Mouse (Mus musculus): ENCODE data around the gene Hdhd5.

Gene Hdhd5

DNA sequence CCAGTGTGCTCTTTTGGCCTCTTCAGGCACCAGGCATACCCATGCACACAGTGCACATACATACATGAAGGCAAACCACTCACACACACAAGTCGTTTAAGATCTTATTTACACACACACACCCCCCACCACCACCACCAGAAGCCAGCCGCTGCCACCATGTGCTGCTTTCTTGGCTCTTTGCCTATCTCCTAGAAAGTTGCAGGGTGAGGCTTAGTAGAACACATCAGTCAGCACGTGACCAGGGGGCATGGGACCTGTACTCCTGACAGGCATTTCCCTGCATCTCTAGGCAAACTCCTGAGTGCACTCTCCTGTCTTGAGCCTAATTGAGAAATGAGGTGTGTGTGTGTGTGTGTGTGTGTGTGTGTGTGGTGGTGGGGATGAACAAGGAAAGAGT lies 46.1 kb downstream of the Hdhd5 start:
- DNase-seq (ENCODE audit: low read depth, low spot score), result no peak

DNA sequence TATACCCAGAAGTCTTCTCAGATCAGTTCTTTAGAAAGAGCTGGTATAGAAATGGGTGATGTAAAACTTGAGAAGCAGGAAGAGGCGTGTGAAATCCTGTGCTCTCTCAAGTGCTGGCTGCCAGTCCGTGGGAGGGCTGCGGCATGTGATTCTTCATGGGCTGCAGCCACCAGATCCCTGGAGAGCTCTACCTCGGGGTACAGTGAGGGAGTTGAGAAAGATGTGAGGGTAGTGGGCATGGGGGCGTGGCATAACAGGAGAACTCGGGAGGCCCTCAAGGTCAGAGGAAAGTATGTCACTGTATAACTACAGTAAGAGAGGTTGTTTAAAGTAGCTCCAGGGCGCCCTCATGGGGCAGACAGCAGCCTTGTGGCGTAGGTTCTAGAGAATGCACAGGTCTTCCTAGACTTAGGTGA lies 47.9 kb downstream of the Hdhd5 start:
- peak; percentile 57 for DNase-seq (ENCODE audit: low read depth, low spot score)

DNA sequence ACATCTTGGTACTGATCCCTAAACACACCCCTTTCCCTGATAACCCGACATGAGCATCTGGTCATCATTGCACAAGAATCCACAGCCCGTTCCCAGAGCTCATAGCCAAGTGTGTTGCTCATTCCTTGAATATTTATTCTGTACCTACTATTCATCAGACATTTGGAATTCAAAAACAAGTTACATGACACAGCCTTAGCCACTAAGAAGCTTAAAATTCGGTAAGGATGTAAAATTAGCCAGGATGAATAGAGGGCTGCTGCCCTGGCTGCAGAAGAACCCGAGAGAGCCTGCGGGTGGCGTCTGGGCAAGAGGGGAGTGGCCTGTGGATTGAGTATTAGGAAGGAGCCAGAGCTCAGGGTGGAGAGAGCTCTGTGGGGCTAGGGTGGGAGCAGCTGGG lies 48.4 kb downstream of the Hdhd5 start:
- no peak for DNase-seq (ENCODE audit: low read depth, low spot score)

DNA sequence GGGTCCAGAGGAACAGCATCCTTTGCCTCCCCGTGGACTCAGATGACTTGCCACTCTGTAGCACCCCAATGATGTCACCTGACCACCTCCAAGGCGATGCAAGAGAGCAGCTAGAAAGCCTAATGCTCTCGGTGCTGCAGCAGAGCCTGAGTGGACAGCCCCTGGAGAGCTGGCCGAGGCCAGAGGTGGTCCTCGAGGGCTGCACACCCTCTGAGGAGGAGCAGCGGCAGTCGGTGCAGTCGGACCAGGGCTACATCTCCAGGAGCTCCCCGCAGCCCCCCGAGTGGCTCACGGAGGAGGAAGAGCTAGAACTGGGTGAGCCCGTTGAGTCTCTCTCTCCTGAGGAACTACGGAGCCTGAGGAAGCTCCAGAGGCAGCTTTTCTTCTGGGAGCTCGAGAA lies 49.1 kb downstream of the Hdhd5 start:
- DNase-seq (ENCODE audit: low read depth, low spot score), result no peak

DNA sequence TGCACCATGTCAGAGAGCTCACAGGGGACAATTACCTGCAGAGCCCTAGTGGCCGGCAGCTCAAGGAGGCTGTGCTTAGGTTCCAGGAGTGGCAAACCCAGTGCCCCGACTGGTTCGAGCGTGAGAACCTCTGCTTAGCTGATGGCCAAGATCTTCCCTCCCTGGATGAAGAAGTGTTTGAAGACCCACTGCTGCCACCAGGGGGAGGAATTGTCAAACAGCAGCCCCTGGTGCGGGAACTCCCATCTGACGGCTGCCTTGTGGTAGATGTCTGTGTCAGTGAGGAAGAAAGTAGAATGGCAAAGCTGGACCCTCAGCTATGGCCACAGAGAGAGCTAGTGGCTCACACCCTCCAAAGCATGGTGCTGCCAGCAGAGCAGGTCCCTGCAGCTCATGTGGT lies 49.6 kb downstream of the Hdhd5 start:
- DNase-seq (ENCODE audit: low read depth, low spot score), result peak; percentile 70

DNA sequence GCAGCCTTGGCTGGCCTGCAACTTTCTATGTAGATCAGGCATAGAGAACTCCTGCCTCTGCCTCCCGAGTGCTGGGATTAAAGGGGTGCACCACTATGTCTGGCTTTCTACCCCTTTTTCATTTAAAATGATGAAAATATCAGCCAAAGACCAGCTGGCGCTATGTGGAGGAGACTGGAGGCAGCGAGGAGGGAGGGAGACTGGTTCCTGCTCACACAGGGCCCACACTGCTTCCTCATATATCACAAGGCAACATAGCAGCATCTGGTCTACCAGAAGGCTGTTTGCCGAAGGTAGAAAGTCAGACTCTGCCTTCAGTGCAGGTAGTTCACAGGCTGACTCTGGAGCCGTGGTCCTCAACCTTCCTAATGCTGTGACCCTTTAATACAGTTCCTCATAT lies 50.8 kb downstream of the Hdhd5 start:
- DNase-seq (ENCODE audit: low read depth, low spot score), result no peak

DNA sequence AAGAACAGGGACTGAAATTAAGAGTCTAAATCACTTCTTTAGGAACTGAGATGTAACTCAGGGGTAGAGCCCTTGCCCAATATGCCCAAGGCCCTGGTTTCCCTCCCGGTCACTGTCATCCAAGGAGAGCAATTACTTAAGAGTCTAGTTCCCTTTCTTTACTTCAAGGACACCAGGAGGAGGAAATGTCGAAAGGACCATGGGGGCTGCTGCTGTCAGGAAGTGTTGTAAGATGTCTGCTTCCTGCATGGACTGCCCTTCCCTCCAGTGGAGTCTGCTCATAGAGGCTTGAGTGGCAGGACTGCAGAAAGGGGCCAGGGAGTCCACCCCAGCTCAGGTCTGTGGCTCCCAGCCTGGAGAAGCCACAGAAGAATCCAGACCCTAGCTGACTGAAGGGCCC lies 51.8 kb downstream of the Hdhd5 start:
- DNase-seq (ENCODE audit: low read depth, low spot score), result no peak

DNA sequence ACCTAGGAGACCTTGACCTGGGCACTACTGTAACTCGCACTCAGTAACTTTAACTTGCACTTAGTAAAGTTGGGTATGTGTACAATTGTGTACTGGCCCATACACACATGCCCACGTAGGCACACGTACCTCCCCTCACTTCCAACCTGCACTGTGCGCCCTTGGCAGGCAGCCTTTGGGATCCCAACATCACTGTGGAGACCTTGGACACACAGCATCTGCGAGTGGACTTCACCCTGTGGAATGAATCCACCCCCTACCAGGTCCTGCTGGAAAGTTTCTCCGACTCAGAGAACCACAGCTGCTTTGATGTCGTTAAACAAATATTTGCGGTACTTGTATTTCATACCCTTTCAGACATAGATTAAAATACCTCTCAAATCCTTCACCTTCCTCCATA lies 55.8 kb downstream of the Hdhd5 start:
- no peak for DNase-seq (ENCODE audit: low read depth, low spot score)

DNA sequence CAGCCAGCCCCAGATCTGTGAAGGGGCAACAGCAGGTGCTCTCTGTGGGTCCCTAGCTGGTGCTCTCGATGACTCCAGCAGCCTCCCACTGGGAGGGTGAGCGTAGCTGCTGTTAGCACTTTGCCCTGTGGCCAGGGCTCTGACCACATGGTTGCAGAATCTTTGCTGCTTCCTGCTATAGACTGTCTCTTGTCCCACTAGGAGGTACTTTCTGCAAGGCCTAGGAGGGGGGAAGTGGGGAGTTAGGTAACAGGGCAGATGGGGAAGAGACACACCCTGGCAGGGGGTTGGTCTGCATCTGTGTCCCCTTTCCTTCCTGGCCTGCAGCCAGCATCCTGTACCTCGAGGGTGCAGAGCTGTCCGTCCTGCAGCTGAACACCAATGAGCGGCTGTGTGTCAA lies 57.7 kb downstream of the Hdhd5 start:
- DNase-seq (ENCODE audit: low read depth, low spot score), result no peak

DNA sequence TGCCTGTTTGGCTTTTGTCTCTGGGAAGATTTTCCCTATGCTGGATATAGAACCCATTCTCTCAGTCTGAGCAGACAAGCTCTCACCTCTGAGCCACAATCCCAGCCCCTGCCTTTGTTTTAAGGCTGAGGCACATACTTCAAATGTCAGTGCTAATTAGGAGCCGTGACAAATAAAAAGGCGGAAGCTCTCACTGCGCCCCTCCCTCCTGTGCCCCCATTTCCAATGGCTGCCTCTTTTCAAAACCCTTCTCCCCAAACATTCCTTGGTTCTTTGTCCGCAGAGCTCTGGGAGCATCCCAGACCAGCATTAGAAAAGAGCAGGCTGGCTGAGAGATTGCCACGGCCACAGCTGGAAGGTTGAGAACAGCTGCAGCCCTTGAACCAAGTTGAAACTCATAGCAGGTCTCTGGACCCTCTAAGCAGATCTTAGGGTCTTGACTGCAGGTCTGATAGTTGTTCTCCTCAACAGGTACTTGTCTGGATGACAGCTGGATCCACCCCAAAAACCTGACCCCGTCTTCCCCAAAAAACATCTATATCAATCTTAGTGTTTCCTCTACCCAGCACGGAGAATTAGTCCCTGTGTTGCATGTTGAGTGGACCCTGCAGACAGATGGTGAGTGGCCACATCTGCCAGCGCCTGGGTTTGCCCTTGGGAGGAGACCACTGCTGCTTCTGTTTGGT lies 58.5 kb downstream of the Hdhd5 start:
- peak; percentile 29 for DNase-seq (ENCODE audit: low read depth, low spot score)

DNA sequence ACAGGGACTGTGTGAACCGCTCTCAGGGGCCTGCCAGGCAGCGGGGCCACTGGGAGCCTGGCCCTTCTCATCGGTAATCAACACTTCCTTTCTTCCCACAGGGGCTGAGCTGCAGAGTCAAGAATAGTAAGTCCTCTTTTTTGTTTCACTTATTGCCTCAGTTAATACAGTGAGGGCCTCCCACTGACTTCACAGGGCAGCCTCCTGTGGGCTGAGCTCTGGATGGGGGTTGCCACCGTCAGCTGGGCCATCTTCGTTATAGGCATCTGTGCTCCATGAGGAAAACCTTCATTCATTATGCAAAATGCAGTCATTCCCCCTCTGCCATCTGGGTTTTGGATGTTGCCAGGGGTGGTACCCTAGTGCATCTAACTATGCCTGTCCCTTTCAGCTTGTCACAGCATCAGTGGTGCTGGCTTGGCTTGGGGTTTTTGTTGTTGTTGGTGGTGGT lies 59.1 kb downstream of the Hdhd5 start:
- DNase-seq (ENCODE audit: low read depth, low spot score), result no peak

DNA sequence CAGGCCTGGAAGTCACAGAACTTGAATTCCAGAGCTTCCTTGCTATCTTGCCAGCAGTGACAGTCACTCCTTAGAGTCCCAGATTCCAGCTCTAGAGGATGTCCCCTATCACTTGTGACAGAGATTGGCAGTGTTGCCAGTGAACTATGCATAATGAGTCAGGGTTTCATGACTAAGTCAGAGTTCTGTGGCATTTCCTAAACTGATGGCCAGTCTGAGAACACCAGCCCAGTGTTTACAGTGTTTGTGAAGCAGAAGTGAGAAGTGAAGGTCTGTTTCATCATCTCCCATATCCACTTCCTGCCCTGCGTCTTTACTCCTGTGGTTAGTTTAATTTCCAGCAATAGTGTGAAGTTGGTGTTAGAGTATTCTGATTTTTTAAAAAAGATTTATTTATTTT lies 60.5 kb downstream of the Hdhd5 start:
- no peak for DNase-seq (ENCODE audit: low read depth, low spot score)

DNA sequence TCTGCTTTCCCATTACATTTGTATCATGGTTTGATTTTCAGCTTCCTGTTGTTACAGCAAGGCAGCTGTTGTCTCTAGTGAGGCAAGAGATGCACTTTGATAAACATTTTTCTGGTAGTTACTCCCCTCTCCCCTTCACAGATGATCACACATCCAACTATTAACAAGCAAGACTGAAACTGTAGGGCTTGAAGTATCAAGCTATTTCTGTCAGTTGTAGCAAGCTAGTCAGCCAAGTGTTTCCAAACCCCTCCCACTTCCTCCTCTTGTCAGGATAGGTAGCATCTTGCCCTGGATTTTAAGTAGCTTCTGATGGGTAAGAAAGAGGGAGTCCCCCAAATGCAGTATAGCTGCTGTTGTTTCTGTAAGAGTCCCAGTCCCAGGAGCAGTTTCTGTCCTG lies 61.3 kb downstream of the Hdhd5 start:
- DNase-seq (ENCODE audit: low read depth, low spot score), result no peak

DNA sequence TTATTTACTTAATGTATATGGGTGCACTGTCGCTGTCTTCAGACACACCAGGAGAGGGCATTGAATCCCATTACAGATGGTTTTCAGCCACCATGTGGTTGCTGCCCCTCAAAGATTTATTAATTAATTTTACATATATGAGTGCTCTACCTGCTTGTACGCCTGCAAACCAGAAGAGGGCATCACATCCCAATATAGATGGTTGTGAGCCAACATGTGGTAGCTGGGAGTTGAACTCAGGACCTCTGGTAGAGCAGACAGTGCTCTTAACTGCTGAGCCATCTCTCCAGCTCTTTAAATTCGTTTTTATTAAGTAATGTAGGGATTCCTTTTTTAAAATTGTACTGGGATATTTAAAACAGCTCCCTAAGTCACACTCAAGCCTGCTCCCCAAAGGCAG lies 61.9 kb downstream of the Hdhd5 start:
- DNase-seq (ENCODE audit: low read depth, low spot score), result no peak

DNA sequence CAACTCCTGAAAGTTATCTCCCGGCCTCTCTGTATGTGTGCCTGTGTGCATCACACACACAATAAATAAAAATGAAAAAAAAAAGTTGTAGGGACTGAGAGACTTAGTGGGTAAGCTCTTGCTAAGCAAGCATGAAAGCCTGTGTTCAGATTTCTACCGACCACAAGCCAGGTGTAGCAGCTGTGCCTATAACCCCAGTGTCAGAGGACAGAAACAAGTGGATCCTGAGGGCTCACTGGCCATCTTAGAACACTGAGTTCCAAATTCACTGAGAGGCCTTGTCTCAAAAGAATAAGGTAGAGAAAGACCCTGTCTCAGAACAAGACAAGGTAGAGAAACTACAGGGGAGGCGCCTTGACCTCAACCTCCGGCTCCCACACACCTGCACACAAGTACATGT lies 62.9 kb downstream of the Hdhd5 start:
- DNase-seq (ENCODE audit: low read depth, low spot score), result no peak

DNA sequence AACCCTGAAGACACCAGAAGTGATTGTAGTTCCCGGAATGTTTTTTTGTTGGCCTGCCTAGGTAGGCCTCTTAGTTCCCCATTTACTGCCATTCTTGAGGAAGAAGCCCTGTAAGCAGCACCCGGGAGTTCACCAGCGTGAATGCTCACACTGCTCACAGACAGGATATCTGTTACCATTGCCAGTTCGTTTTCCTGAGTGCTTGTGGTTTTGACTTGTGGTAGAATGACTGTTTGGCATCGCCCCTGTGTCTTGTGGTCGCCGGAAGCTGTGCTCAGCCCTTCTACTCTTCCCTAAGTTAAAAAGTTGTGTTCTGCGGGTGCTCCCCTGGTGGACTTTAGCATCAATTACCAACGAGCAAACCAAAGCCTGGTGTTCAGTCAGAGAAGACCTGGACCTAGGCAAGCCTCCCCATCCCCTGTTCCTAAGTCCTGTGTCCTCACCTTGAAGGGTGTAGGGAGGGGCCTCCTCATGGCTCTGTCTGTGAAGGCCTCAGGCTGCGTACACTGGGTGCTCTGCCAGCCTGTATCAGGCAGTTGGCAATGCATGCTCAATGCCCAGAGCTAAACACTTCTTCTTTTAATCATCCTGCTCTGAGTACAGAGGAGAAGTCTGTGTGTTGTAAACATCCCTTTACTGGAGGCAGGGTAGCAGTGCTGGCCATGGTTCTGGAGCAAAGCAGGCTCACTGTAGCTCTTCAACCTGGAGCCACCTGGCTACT lies 64.3 kb downstream of the Hdhd5 start:
- no peak for DNase-seq (ENCODE audit: low read depth, low spot score)

DNA sequence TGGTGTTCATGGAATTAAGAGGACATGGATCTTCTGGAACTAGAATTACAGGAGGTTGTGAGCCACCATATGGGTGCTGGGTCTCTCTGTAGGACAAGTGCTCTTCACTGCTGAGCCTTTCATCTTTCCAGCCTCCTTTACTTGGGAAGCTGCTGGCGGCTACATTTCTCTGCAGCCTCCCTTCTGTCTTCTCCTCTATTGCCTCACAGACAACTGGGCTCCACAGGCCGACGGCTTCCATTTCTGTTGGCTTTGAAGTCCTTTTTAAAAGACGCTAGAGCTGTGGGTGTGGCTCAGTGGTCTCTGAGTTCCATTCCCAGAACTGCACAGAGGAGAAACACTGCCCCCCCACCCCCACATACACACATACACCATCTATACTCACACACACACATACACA lies 65.7 kb downstream of the Hdhd5 start:
- no peak for DNase-seq (ENCODE audit: low read depth, low spot score)

DNA sequence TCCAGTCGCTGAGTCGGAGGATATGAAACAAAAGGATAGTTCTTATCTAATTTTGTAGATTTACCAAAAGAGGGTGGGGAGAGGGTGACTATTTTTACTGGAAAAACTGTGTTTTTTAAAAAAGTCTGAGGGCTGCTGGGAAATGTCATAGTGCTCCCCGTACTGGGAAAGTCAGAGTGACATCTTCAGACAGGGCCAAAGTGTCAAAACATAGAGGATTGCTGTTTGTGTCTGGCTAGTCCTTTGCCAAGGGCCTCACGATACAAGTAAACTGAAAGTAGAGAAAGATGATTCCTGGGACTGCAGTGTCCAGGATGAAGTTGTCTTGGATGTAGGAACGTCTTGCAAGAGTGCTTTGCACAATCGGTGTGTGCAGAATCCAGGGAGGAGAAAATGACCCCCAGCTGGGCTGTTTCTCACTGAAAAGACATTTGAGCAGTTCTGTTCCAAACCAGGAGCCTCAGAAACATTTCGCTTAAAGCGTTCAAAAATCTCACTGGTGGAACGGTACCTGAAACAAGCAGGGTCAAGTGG lies 66.6 kb downstream of the Hdhd5 start:
- DNase-seq (ENCODE audit: low read depth, low spot score), result no peak

DNA sequence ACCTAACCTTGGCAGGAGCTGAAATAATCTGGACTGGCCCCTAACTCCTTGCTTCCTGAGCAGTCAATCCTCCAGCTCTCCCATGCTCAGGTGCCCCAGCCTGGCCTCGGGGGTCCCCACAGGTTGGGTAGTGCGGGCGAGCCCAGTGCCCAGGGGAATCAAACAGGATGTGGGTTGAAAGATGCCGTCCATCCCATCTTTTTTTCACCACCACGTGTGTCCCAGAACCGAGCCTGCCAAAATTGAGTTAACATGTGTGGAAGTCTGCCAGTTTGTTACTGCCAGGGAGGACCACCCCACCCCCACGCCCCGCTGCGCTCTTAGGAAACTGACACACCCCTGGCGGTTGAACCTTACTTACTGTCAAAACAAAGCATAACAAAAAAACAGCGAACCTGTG lies 67.2 kb downstream of the Hdhd5 start:
- peak; percentile 32 for DNase-seq (ENCODE audit: low read depth, low spot score)

DNA sequence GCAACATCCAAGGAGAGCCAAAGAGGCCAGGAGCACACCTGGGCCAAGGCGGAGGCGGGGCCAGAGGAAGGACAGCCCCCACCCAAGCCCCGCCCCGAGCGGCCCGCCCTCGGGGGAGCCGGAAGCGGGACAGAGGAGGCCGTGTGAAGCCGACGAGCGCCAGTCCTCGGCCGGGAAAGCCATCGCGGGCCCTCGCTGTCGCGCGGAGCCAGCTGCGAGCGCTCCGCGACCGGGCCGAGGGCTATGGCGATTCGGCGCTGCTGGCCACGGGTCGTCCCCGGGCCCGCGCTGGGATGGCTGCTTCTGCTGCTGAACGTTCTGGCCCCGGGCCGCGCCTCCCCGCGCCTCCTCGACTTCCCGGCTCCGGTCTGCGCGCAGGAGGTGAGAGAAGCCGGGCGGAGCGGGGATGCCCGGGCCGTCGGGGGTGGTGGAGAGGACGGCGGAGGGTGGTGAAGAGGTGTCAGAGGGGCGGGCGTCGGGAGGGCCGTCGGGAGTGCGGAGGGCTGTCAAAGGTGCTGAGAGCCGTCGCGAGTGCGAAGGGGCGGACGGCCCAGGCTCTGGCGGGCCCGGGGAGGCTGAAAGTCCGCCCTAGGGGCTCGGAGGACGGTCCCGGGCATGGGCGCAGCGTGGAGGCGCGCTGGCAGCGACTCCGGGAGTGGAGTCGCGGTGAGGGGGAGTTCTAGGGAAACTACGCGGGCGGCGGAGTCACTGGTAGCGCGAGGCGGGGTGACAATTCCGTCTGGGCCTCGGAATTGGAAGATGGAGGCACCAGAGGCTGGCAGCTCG lies 67.8 kb downstream of the Hdhd5 start, which contains the start of gene Il17ra:
Il17ra (plus strand) TSS at position 162 of the 786 bp plus-strand sequence.
- DNase-seq (ENCODE audit: low read depth, low spot score), result peak; percentile 88

DNA sequence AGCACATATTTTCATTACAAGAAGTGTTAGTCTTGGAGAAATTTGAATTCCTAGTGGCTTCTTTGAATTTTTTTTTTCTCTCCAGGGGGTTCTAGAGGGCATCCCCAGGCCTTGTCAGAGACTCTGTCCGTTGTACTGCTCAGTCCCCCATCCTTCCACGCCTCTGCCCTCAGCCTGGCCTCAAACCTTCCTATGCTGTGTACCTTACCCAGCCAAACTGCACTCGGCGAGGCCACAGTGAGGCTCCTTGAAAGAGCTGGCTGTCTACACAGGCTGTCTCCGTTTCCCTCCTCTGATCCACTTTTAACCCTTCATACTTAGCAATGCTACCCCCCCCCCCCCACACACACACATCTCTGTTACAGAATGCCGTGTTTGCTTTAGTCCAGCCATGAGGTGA lies 68.9 kb downstream of the Hdhd5 start:
- DNase-seq (ENCODE audit: low read depth, low spot score), result no peak

DNA sequence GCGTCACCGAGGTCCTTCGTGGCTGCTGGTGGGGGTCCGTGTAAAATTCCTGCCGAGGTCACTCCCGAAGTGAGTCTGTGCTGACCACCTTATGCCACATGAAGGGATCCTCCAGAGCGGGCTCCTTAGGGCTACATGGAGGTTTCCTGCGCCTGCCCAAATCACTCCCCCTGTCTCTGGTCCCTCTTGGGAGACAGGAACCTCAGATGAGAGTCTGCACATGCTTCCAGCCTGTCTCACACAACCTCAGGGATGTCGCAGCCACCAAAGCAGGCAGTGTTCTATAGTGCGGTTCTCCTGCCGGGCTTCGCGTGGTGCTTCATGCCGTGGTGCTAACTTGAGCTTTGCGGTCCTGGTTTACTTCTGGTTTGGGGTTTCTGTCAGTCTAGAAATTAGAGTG lies 69.9 kb downstream of the Hdhd5 start:
- DNase-seq (ENCODE audit: low read depth, low spot score), result no peak
